Mouse (Mus musculus) kidney, adult 9 months (tissue): ENCODE data around the gene Slc25a25.
A peak's percentile ranks its signal among the peaks of the same experiment; 100 is the strongest.

ENCODE experiments used
- DNase-seq: peaks from one replicate; pipeline ENCODE4 v3.0.0; 2022

Slc25a25 gene

GRCm38 (mm10) chr2:32458300-32458699, 7.1 kb upstream of the Slc25a25 start:
- no peak for DNase-seq

GRCm38 (mm10) chr2:32455101-32455500, 3.9 kb upstream of the Slc25a25 start:
- DNase-seq, result no peak

DNA sequence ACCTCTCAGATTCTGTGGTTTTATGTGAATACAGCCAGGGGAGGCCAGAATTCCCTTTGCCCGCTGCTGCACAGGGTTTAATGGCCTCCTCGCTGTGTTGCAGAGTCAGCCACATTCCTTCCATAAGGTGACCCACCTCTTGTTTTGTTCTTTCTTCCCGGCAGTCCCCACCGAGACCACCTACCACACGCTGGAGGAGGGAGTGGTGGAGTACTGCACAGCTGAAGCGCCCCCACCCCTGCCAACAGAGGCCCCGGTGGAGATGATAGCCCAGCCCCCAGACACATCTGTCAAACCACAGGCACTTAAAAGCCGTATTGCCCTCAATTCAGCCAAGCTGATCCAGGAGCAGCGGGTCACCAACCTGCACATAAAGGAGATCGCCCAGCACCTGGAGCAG, 3.4 kb upstream of the Slc25a25 start:
- DNase-seq, result no peak

DNA sequence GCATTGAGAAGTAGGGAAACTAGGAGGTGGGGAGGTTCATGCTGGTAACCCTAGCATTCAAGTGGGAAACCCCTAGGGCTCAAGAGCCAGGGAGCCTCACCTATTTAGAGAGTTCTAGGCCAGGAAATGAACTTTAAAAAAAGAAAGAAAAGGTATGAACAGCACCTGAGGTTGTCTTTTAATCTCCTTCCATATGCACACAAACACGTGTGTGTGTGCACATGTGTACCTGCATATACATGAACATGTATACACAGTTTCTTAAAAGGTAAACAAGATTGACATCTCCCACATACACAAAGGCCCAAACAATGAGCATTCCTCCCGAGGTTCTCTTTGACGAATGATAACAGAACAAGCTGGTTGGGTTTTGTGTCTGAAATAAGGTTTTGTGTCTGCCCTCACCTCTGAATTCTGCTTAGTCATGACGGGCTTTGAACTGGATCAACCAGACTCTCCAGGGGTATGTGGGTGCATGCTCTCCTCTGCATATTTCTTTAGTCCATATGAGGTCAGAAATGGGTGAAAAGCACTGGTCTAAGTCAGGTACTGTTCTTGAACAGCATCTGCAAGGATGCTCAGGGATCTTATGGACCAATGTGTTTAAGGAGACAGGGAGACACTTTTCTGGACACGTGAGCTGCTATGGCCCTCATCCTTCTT, 2.5 kb upstream of the Slc25a25 start:
- no peak for DNase-seq

GRCm38 (mm10) chr2:32452441-32452971, 1.3 kb upstream of the Slc25a25 start:
- DNase-seq, result no peak

DNA sequence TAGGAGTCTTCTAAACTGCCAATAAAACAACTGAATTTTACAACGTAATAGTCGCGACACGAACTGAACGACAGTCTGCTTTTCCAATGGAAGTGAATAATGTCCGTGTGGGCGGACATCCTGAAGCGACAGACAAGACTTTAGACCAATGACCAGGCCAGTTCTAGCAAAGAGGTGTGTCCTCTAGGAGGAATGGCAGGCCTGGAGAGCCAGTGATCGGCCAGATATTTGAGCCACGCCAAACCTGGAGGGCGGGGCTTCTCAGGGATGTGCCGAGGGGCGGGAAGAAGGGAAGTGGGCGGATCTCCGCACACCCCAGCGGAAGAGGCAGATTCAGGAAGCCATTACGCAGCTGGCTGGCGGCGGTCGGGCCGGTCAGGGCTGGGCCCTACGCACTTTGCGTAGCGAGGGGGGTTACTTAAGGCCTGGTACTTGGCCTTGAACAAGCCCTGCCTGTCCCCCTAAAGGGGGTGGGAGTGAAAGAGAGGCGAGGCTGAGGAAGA, 676 bp upstream of the Slc25a25 start:
- DNase-seq, result peak; percentile 100

GRCm38 (mm10) chr2:32449761-32450754, 1.2 kb downstream of the Slc25a25 start, which contains the start of gene Naif1:
Gene Naif1 (plus strand): TSS chr2:32450457.
- DNase-seq, result no peak

DNA sequence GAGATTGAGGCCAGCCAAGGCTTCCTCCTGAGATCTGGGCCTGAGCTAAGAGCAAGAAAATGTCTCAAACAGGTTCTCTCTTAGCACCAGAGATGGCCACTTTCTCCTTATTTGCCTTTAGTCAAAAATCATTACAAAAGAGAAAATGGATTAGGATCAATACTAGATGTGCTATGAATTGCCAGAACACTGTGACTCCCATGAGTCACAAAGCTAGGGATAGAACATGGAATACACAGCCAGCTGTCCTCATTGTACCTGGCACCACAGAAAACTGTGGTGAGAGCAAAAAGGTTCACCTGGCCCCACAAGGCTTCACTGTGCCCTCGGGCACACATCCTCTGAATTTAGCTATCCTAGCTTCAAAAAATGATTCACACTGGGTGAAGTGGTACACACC, 2.8 kb downstream of the Slc25a25 start:
- no peak for DNase-seq

DNA sequence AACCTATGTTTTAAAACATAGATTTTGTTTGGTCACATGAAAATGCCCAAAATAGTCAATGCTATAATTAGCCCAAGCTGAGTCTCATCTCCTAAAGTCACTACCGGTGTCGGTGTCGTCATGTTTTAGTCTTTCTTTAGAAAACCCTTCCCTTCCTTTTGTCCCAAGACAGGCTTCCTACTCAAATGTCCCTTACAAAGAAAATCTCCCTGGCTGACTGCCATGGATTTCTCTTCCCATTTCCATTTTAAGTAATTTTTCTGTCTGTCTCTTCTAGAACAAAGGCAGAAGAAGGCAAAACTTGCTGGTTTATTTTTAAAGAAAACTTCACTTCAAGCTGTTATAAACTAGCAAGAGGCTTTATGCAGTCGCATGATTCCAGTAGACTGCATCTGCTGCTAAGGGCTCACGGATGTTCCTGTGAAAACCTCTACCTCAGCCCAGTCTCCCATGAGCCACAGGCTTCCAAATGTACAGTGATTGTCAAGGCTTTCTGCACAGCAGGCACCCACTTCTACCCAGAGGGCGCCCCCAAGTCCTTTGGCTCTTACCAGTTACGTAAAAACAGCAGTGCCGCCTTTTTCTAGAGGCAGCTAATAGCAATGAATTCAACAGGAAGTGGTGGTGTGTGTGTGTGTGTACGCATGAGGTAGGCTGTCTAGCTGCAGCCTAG, 3.8 kb downstream of the Slc25a25 start:
- peak; percentile 56 for DNase-seq

GRCm38 (mm10) chr2:32445535-32445934, 5.7 kb downstream of the Slc25a25 start:
- no peak for DNase-seq

- DNase-seq, result no peak
Measured at GRCm38 (mm10) chr2:32441550-32441949, 9.7 kb downstream of the Slc25a25 start.

GRCm38 (mm10) chr2:32440632-32441031, 10.6 kb downstream of the Slc25a25 start:
- DNase-seq, result no peak

GRCm38 (mm10) chr2:32440164-32440563, 11.1 kb downstream of the Slc25a25 start:
- no peak for DNase-seq

DNA sequence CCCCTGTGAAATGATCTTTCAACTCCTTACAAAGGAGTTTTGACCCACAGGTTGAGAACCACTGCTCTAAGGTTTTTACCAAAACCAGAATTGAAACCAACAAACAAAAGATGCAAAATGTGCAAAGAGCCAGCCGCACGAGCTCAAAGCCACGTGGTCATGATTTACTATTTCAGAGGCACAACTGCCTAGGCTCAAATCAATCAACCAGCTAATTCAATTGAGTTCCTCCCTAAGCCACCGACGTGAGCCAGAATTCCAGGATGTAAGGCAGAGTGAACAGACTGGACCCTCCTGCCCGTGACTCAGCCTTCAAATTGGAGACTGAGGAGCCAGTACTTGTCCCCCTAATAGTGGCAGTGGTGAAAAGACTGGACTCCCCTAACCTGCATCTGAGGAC, 12.1 kb downstream of the Slc25a25 start:
- DNase-seq, result no peak

GRCm38 (mm10) chr2:32438733-32439132, 12.5 kb downstream of the Slc25a25 start:
- DNase-seq, result peak; percentile 76

DNA sequence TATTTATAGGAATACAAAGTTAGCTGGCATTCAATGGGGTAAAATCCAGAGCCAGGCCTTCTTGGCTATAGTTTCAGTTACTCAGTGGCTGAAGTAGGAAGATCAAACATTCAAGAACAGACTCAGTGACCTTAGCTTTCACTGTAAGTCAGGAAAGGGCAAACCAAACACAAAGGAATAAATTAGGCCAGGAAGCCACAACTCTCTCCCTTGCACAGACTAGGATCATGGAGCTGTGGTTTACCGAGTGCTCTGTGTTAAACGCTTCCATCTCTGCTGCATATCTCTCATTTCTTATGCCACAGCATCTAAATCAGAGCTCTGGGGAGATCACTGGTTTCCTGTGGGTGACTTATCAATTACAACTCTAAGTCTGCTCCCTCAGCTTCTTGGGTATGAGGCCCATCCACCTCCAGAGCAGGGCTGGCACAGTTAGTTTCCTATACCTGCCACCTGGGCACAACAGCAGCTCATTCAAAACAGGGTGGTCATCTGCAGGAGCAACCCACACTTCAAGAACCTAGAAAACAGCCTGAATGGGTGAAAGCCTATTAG, 13.6 kb downstream of the Slc25a25 start:
- no peak for DNase-seq

DNA sequence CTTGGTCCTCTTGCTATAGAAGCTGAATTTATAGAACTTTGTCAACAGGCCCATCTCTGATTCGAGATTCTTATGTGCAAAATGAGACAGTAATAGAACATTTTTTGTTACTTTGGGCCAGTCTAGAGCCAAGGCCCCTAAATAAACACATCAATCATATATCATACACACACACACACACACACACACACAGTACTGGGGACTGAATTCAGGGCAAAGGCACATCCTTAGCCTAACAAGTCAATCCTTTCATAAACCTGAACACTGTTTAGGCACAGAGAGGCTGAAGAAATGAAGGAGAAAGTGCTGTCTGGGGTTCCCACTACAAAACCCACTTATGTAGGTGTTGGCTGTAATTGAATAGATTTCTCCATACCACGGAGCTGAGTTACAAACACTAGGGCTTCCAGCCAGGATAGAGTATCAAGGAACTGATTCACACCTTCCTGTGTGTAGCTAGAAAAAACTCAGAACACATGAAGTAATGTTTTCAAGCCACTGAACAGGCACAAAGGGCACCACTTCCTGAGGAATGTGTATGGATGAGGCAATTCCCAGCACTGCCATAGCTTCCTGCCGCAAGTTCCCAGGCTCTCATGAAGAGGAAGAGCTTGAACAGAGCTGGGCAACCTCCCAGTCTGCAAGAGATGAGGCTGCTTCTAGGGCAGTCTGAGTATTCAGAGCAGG, 14.4 kb downstream of the Slc25a25 start:
- no peak for DNase-seq

DNA sequence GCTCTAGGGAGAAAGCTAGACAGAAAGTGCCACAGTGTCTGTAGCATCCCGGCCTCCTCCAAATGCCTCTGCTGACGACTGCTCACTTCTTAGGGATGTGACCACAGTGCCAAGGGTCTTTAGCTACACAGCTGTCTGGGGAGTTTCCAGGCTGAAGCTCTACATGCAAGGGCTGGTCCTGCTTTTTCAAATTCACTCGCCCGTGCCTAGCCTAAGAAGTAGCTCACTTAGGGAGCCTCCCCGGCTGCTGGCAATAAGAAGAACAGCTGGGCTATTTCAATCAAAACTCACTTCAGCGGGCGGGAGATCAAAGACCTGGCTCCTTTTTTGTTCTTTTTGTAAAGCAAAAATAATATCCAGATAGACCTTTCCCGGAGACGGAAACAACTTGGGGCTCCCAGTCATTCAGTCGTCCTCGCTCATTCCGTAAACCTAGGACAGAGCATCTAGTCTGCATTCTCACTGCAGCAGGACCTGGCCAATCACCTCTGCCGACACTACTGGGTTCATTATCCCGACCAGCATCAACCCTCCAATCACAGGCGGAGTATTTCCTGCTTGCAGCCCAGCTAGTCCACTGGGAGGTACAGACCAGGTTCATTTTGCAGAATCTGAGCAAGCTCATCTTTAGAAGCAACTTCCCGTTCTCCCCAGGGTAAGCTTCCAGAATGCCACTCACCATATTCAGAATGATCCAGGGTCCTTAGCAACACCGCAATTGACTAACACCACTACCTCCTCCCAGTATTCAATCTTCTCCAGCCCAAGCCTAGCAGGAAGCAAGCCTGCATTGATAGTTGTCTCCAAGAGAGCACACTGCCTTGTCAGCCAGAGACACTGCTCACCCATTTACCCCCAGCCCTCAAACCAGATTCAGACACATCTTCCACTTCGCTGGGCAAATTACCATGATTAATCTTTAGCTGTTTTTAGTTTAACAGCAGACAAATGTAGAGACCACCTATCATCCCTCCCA, 20.3 kb downstream of the Slc25a25 start:
- no peak for DNase-seq

GRCm38 (mm10) chr2:32429215-32429891, 21.9 kb downstream of the Slc25a25 start:
- no peak for DNase-seq

DNA sequence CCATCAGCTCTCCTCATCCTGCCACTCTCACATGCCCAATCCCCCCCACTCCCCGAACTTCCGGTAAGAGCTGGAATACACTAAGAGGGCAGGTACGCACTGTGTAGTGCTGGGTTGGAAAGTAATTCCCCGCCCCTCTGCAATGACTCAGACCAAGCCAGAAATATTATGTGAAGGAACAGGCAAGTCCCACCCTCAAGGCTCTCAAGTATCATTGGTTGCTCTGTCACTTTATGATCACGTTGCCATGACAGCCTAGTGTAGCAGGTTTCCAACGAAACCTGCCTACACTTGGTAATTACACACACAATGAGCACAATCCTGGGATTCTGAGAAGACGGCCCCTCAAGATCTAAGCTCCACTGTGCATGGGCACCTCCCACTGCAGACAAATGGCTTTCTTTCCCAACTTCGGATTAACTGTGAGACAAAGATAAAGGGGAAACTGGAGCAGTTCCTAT, 23.0 kb downstream of the Slc25a25 start:
- DNase-seq, result no peak
